In the genomic region with DNA sequence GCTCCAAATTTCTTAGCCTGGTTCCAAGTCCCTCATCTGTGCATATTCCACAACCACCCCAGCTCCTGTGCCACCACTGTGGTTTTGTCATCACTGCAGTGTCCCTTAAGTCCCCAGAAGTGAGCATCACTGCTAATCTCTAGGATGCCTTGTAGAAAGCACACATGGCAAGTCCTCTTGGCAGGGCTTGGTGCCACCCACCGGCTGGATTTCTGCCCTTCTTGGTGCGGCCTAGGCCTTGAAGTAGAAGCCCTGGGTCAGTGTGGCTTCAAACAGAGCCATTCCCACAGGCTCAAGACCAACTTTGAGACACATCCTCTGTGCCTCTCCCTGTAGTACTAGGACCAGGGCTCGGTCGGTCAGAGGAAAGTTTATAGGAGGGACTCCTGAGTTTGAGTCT, we compare ENCODE assay signal across 32 mouse cellular contexts.
"Had no signal": no experiment of that assay in that cellular context is flagged by ENCODE, and none has a peak within 500 bp of the region (broad histone marks: within the 10 kb centered on the region; RNA-seq: fewer than 3 reads in every experiment).

No protein-coding gene starts in this region.

- ATAC-seq: liver, embryonic 12.5 days; liver, postnatal 0 days; lung, postnatal 0 days; midbrain, embryonic 13.5 days; midbrain, embryonic 15.5 days; midbrain, embryonic 16.5 days had no signal

- DNase-seq: liver; liver, embryonic 13.5 days; liver, postnatal 0 days; lung, adult 18-20 months; lung, adult 2 months; lung, embryonic 14.5 days; lung, postnatal 10 days; lung, postnatal 14 days; lung, postnatal 36 days; lung, postnatal 4 days; midbrain, embryonic 14.5 days had no signal

- H3K4me2 ChIP-seq: limb, embryonic 12.5 days; limb, embryonic 13.5 days; limb, embryonic 15.5 days; liver, embryonic 11.5 days; liver, embryonic 12.5 days; liver, embryonic 13.5 days; liver, embryonic 15.5 days; lung, embryonic 14.5 days; lung, embryonic 15.5 days; midbrain, embryonic 12.5 days; midbrain, embryonic 13.5 days; midbrain, embryonic 15.5 days; neural tube, embryonic 12.5 days; neural tube, embryonic 13.5 days had no signal

- H3K27me3 ChIP-seq: limb, embryonic 13.5 days; limb, embryonic 15.5 days; liver, embryonic 13.5 days; liver, embryonic 15.5 days; lung, embryonic 15.5 days; midbrain, embryonic 13.5 days; midbrain, embryonic 15.5 days; neural tube, embryonic 12.5 days had no signal

- H3K4me3 ChIP-seq: left cerebral cortex, adult 2 months; limb, embryonic 10.5 days; limb, embryonic 12.5 days; limb, embryonic 13.5 days; limb, embryonic 15.5 days; liver, embryonic 12.5 days; liver, embryonic 13.5 days; liver, embryonic 15.5 days; lung, embryonic 15.5 days; megakaryocyte, embryonic 14.5 days; midbrain, embryonic 10.5 days; midbrain, embryonic 12.5 days; midbrain, embryonic 13.5 days; midbrain, embryonic 15.5 days; myocyte; neural tube, embryonic 12.5 days; neural tube, embryonic 13.5 days had no signal

- H3K9me3 ChIP-seq: limb, embryonic 10.5 days; limb, embryonic 12.5 days; limb, embryonic 13.5 days; limb, embryonic 15.5 days; liver, embryonic 12.5 days; liver, embryonic 13.5 days; liver, embryonic 15.5 days; lung, embryonic 15.5 days; megakaryocyte, embryonic 14.5 days; midbrain, embryonic 10.5 days; midbrain, embryonic 12.5 days; midbrain, embryonic 13.5 days; midbrain, embryonic 15.5 days; neural tube, embryonic 12.5 days; neural tube, embryonic 13.5 days had no signal

- H3K4me1 ChIP-seq: limb, embryonic 12.5 days; limb, embryonic 13.5 days; limb, embryonic 15.5 days; liver, embryonic 12.5 days; liver, embryonic 13.5 days; liver, embryonic 15.5 days; lung, embryonic 15.5 days; megakaryocyte, embryonic 14.5 days had no signal

- H3K36me3 ChIP-seq: limb, embryonic 10.5 days; limb, embryonic 12.5 days; limb, embryonic 13.5 days; limb, embryonic 15.5 days; liver, embryonic 12.5 days; liver, embryonic 13.5 days; liver, embryonic 15.5 days; lung, embryonic 15.5 days; midbrain, embryonic 12.5 days; midbrain, embryonic 13.5 days; midbrain, embryonic 15.5 days; neural tube, embryonic 12.5 days; neural tube, embryonic 13.5 days had no signal

- H3K27ac ChIP-seq: left cerebral cortex, adult 2 months; limb, embryonic 10.5 days; limb, embryonic 12.5 days; limb, embryonic 13.5 days; limb, embryonic 15.5 days; liver, embryonic 12.5 days; liver, embryonic 13.5 days; liver, embryonic 14.5 days; liver, embryonic 15.5 days; lung, embryonic 15.5 days; macrophage; midbrain, embryonic 10.5 days; midbrain, embryonic 12.5 days; midbrain, embryonic 13.5 days; midbrain, embryonic 15.5 days; neural tube, embryonic 12.5 days; neural tube, embryonic 13.5 days had no signal

- H3K9ac ChIP-seq: limb, embryonic 12.5 days; limb, embryonic 13.5 days; limb, embryonic 15.5 days; liver, embryonic 12.5 days; liver, embryonic 13.5 days; liver, embryonic 14.5 days; liver, embryonic 15.5 days; liver, postnatal 0 days; lung, embryonic 14.5 days; lung, embryonic 15.5 days; midbrain, embryonic 12.5 days; midbrain, embryonic 13.5 days; midbrain, embryonic 15.5 days; neural tube, embryonic 12.5 days; neural tube, embryonic 13.5 days had no signal
